Mouse (Mus musculus) forebrain, embryonic 14.5 days (tissue): ENCODE measurements around the gene Hps5. TPM values are rescaled to one million over a fixed set of nuclear protein-coding genes. Genes with fewer than 3 reads are reported as not detected.
"Not testable (repeated sequence)": the region's sequence is repeated elsewhere in the genome, so short reads cannot be mapped to it uniquely, and the experiment has no call there.

ENCODE experiments used
- ATAC-seq: fragments of 200-750 bp; cut with Nextera tagmentation; 2 replicates; pipeline ENCODE4 v1.8.0; 2017; ENCODE audit warnings: mild to moderate bottlenecking, moderate library complexity
- DNase-seq: peaks from one replicate; pipeline ENCODE4 v3.0.0-alpha.2; 2015; ENCODE audit warnings: low spot score
- H3K27ac ChIP-seq: fragments of 300-500 bp; sonication (generic); 2 replicates; pipeline ENCODE4 v1.5.1; 2014; ENCODE audit warnings: low read depth, mild to moderate bottlenecking, control low read depth, low read length, moderate library complexity
- H3K27me3 ChIP-seq: fragments of 300-500 bp; sonication (generic); replicated peaks from 2 replicates; pipeline ENCODE4 v1.6.1; 2014; ENCODE audit warnings: low read length, control low read depth, mixed read lengths; ENCODE audit not compliant: control insufficient read depth, insufficient read depth
- H3K36me3 ChIP-seq: fragments of 300-500 bp; sonication (generic); 2 replicates; pipeline ENCODE4 v1.6.1; 2014; ENCODE audit warnings: low read length, control low read depth; ENCODE audit not compliant: control insufficient read depth, insufficient read depth
- H3K4me1 ChIP-seq: fragments of 300-500 bp; sonication (generic); 2 replicates; pipeline ENCODE4 v1.6.1; 2014; ENCODE audit warnings: antibody characterized with exemption, low read length, control low read depth; ENCODE audit not compliant: control insufficient read depth, insufficient read depth
- H3K4me2 ChIP-seq: fragments of 300-500 bp; sonication (generic); 2 replicates; pipeline ENCODE4 v1.6.1; 2014; ENCODE audit warnings: mild to moderate bottlenecking, control low read depth, low read length
- H3K4me3 ChIP-seq: fragments of 300-500 bp; sonication (generic); 2 replicates; pipeline ENCODE4 v1.5.1; 2014; ENCODE audit warnings: low read depth, low read length, control low read depth
- H3K9ac ChIP-seq: fragments of 300-500 bp; sonication (generic); 2 replicates; pipeline ENCODE4 v1.6.1; 2014; ENCODE audit warnings: mild to moderate bottlenecking, low read length, control low read depth, moderate library complexity
- H3K9me3 ChIP-seq: fragments of 300-500 bp; sonication (generic); replicated peaks from 2 replicates; pipeline ENCODE4 v1.6.1; 2016; ENCODE audit warnings: low read length, control low read depth, mixed read lengths; ENCODE audit not compliant: control insufficient read depth
- WGBS: fragments of 180-500 bp; shearing (Covaris S2); extraction: QIAGEN DNeasy Blood & Tissue Kit; methylation state at CpG from one replicate; pipeline ENCODE4 v1.1.7; 2014; 5-methylcytosine and 5-hydroxymethylcytosine counted together
- polyA plus RNA-seq: library from polyadenylated mRNA; unstranded; fragments of >200 nt; fragmentation: Nextera tagmentation; extraction: Ambion mirVana; gene quantifications from 2 replicates; pipeline ENCODE4 v1.2.1, GENCODE M21; 2014

Hps5 gene
- polyA plus RNA-seq, 1 experiment from 2014 or later: 10.1 TPM

DNA sequence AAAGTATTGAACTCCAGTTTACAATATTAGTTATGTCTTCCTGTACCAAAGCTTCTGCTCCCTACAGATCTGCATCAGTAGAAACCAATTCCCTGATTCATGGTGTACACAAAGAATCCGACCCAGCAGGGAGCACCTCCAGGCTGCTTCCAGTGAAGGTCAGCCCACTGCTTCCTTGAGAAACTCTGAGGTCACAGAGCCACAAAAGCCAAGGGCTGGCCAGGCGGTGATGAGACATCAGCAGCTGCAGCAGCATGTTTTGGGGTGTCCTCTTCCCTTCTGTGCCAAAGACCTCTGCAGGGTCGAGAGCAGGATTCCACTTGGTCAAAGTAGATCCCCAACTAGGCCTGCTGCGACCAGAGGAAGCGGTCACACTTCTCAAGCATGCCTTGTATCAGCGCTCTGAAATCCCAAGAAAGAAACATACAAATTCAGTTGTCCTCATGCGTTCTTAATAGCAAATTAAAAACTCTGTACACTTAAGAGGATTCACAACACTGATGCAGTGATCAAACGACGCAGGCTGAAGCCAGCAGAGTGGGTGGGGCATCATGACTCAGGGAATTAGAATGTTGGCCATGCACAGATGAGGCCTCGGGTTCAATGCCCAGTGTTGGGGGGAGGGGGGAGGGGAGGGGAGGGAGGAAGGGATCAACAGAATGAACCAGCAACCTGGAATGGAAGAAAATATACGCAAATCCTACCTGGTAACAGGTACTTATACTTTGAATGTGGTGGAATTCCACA, 34.6 kb downstream of the Hps5 start:
- no peak for DNase-seq
- no peak overlapping the region for H3K27ac ChIP-seq
- H3K9ac ChIP-seq: no peak overlapping the region
- 70% methylated on average over 11 of the region's 11 CpGs for WGBS
- H3K4me3 ChIP-seq: no peak overlapping the region
- H3K36me3 ChIP-seq: peaks cover 77% of the 10 kb centered on the region
- H3K4me2 ChIP-seq: no peak overlapping the region
- H3K4me1 ChIP-seq: no peaks in the 10 kb centered on the region
- no peaks in the 10 kb centered on the region for H3K27me3 ChIP-seq
- no peaks in the 10 kb centered on the region for H3K9me3 ChIP-seq
- ATAC-seq: no peak

DNA sequence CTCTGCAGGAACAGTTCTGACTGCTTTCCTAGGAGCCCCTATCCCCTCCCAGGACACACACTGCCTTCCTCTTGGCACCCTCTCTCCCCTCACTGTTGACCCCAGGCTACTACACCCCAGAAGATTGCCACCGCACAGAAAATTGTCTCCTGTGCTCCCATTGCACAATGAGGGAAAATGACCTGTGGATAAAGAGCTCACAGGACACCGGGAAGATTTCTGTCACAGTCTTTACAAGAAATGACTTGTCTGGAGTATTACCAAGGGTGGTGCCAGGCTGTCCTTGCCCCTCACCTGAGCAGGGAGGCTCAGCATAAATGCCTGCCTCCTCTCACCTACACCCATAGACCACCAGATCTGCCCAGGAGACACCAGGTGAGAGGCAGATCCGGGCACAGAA, 44.4 kb downstream of the Hps5 start, which contains the start of gene Saa2:
Saa2 (plus strand) TSS at position 301 of the 400 bp plus-strand sequence.
- ATAC-seq: no peak
- Histone ChIP-seq H3K27ac (no peak within 1 kb of the TSS), H3K4me3 (no peak within 1 kb of the TSS), H3K9ac (no peak within 1 kb of the TSS), H3K4me2 (no peak within 1 kb of the TSS), H3K9me3 (no peaks in the 10 kb centered on the region), H3K27me3 (no peaks in the 10 kb centered on the region), H3K36me3 (no peaks in the 10 kb centered on the region), H3K4me1 (no peaks in the 10 kb centered on the region)
- 74% methylated on average over 3 of the region's 3 CpGs for WGBS
- no peak for DNase-seq

DNA sequence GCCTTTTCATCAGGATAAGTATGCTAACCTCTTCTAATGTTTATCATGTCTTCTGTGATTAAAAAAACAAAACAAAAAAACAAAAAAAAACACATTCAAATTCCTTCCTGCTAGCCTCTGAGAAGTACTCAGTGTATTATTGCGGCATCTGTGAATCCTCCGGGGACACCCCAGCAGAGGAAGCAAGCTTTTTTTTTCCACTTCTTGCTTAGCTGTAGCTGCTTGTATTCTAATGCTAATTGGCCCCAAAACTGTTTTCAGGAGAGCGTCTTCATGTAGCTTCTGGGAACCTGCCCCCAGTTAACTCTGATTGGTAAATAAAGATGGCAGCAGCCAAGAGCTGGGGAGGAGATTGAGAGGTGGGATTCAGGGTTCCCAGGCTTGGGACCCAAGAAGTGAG, 47.4 kb downstream of the Hps5 start:
- Histone ChIP-seq H3K9ac (no peak overlapping the region), H3K36me3 (no peaks in the 10 kb centered on the region), H3K4me2 (no peak overlapping the region), H3K27me3 (no peaks in the 10 kb centered on the region), H3K9me3 (no peaks in the 10 kb centered on the region), H3K4me1 (no peaks in the 10 kb centered on the region), H3K27ac (no peak overlapping the region), H3K4me3 (no peak overlapping the region)
- WGBS: 35% methylated on average over 3 of the region's 3 CpGs
- no peak for ATAC-seq
- DNase-seq: no peak

DNA sequence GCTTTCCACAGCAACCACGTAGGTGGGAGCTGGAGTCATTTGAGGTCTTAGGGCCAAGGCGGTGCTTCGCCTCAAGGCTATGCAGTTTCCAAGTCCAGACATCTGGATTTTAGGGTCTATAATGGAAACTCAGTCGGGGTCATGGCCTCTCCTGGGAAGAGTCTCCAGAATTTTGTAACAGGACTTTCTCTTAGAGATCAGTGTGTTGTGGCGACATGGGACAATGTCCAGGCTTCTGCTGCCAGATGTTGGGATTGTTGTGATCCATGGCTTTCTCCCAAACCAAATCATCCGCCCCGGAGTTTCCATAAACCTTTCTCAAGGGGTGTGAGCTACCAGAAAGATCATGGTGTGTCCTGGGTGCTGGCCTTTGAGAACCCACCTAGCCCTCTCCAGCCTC, 49.5 kb downstream of the Hps5 start:
- no peaks in the 10 kb centered on the region for H3K27me3 ChIP-seq
- ATAC-seq (no peak), DNase-seq (no peak)
- H3K27ac ChIP-seq: no peak overlapping the region
- no peaks in the 10 kb centered on the region for H3K9me3 ChIP-seq
- 95% methylated on average over 7 of the region's 7 CpGs for WGBS
- no peaks in the 10 kb centered on the region for H3K4me1 ChIP-seq
- no peak overlapping the region for H3K4me2 ChIP-seq
- no peaks in the 10 kb centered on the region for H3K36me3 ChIP-seq
- no peak overlapping the region for H3K9ac ChIP-seq
- H3K4me3 ChIP-seq: no peak overlapping the region

DNA sequence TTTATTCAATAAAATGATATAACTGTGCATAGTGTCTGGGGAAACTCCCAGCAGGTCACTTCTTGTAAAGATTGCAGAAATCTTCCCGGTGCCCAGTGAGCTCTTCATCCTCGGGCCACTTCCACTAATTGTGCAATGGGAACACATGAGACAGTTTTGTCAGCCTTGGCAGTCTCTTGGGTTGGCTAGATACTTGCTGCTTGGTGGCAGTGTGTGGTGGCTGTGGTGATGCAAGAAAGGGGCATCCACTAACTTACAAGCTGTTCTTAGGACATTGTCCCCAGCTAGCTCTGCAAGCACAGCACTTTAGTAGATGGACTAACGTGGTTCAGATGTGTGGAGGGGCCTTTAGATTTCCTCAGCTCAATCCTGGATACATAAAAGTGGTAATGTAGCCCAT, 50.0 kb downstream of the Hps5 start:
- no peak for ATAC-seq
- no peaks in the 10 kb centered on the region for H3K4me1 ChIP-seq
- DNase-seq: no peak
- no peaks in the 10 kb centered on the region for H3K9me3 ChIP-seq
- H3K4me2 ChIP-seq: no peak overlapping the region
- WGBS: 84% methylated on average over 3 of the region's 3 CpGs
- H3K9ac ChIP-seq: no peak overlapping the region
- H3K4me3 ChIP-seq: no peak overlapping the region
- no peaks in the 10 kb centered on the region for H3K36me3 ChIP-seq
- H3K27me3 ChIP-seq: no peaks in the 10 kb centered on the region
- no peak overlapping the region for H3K27ac ChIP-seq

DNA sequence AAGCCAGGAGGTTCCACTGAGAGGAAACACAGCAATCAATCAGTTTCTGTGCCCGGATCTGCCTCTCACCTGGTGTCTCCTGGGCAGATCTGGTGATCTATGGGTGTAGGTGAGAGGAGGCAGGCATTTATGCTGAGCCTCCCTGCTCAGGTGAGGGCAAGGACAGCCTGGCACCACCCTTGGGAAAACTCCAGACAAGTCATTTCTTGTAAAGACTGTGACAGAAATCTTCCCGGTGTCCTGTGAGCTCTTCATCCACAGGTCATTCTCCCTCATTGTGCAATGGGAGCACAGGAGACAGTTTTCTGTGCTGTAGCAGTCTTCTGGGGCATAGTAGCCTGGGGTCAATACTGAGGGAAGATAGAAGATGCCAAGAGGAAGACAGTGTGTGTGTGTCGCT, 53.0 kb downstream of the Hps5 start, which contains the start of gene Saa1:
Saa1 (minus strand) TSS at position 101 of the 400 bp plus-strand sequence.
- H3K36me3 ChIP-seq, ATAC-seq, H3K4me1 ChIP-seq, H3K9ac ChIP-seq, H3K27ac ChIP-seq, DNase-seq, H3K4me2 ChIP-seq, H3K9me3 ChIP-seq, H3K4me3 ChIP-seq, H3K27me3 ChIP-seq: not testable (repeated sequence)
- WGBS: 86% methylated on average over 2 of the region's 3 CpGs

DNA sequence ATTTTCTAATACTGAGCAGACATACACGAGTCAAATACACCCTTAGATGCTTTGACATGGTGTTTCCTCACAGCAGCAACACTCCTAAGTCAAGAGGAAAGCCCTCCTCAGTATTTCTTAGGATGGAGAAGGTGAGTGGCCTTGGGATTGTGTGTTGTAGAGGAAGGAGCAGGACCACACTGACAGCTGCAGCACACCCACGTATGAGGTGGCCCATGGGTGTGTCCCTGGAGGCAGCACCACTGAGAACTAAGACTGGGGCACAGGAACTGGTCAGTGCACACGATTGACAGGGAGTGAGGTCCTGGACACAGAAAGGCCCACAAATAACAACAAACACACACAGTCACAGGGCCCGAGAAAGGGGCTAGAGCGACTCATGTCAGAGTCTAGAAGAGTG, 55.8 kb downstream of the Hps5 start:
- not testable (repeated sequence) for H3K27ac ChIP-seq, DNase-seq, H3K4me1 ChIP-seq, ATAC-seq, H3K4me3 ChIP-seq, H3K9ac ChIP-seq, H3K36me3 ChIP-seq, H3K9me3 ChIP-seq, H3K27me3 ChIP-seq, H3K4me2 ChIP-seq
- 75% methylated on average over 5 of the region's 5 CpGs for WGBS

DNA sequence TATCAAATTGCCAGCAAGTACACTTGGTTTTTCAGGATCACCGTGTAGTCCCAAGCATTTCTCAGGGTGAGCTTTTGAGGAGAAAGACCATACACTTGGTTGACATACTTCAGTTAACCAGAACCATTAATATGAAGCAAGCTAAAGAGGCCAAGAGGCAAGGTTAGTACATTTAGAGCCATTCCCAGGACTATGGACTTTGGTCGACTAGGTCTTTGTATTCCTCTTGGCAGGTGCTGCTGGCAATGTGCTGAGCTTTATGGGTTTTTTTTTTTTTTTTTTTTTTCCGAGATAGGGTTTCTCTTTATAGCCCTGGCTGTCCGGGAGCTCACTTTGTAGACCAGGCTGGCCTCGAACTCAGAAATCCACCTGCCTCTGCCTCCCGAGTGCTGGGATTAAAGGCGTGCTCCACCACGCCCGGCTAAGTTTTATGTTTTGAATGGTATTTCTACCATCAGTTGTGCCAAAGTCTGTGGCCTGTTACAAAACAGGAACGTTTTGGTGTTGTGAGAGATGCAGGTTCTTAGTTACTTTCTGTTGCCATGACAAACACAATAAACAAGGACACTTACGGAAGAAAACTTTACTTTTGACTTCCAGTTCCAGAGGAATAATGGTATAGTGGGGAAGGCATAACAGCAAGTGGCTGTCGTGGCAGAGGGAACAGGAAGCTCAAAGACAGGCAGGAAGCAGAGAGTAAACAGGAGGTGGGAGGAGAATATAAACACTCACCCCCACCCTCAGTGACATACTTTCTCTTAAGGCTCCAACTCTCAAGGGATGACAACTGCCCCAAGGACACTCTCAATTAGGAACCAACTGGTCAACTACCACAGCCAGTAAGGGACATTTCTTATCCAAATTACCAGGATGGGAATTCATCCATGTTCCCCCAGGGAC, 57.1 kb downstream of the Hps5 start:
- Histone ChIP-seq H3K4me1 (no peaks in the 10 kb centered on the region), H3K4me3 (no peak overlapping the region), H3K27ac (no peak overlapping the region), H3K27me3 (no peaks in the 10 kb centered on the region), H3K9ac (no peak overlapping the region), H3K9me3 (no peaks in the 10 kb centered on the region), H3K4me2 (no peak overlapping the region), H3K36me3 (no peaks in the 10 kb centered on the region)
- ATAC-seq: no peak
- DNase-seq: no peak
- 84% methylated on average over 12 of the region's 12 CpGs for WGBS

DNA sequence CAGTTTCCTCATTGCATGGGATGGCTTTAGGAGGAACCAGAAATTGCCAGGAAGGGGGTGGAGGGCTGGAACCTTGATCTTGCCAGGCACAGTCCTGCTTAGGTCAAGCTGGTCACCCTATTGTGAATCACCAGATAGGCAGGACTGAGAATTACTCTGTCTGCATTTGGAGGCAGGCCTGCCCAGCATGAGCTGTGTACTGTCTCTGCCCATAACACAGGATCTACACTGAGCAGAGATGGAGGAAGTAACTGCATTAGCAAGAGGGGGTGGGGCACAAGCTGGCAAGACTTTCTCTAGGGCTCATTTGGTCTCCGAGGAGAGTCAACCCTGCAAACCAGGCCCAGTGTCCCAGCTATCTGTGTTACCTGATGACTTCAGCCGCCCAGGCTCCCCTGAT, 60.9 kb downstream of the Hps5 start:
- Histone ChIP-seq H3K9me3 (no peaks in the 10 kb centered on the region), H3K27ac (no peak overlapping the region), H3K4me1 (no peaks in the 10 kb centered on the region), H3K4me3 (no peak overlapping the region), H3K27me3 (no peaks in the 10 kb centered on the region), H3K4me2 (no peak overlapping the region), H3K9ac (no peak overlapping the region), H3K36me3 (no peaks in the 10 kb centered on the region)
- no peak for DNase-seq
- 89% methylated on average over 2 of the region's 2 CpGs for WGBS
- ATAC-seq: no peak
